12 mouse cellular contexts compared by ENCODE assay signal in genomic region chr14:80979475-80979874, GRCm38 (mm10).
DNase-seq lines count a peak whose midpoint lies in the region; ATAC-seq lines count a peak whose summit lies in the region.
"Had no signal": no experiment of that assay in that cellular context is flagged by ENCODE, and none has a peak within 500 bp of the region (broad histone marks: within the 10 kb centered on the region; RNA-seq: fewer than 3 reads in every experiment).

No protein-coding gene starts in this region.

- no peak overlapping the region for H3K27ac ChIP-seq in heart, embryonic 11.5 days (ENCODE audit: low read depth, low read length)
- H3K27ac ChIP-seq in kidney, embryonic 16.5 days (ENCODE audit: low read length) = no peak overlapping the region
- H3K27ac ChIP-seq: embryonic facial prominence, embryonic 13.5 days; limb, embryonic 15.5 days had no signal

- no peaks in the 10 kb centered on the region for H3K27me3 ChIP-seq in heart, embryonic 11.5 days (ENCODE audit: control insufficient read depth, insufficient read depth, low read length)
- H3K27me3 ChIP-seq in kidney, embryonic 16.5 days (ENCODE audit: insufficient read depth, low read length) = no peaks in the 10 kb centered on the region
- H3K27me3 ChIP-seq: embryonic facial prominence, embryonic 13.5 days; limb, embryonic 15.5 days had no signal

- no peak overlapping the region for H3K9ac ChIP-seq in heart, embryonic 11.5 days (ENCODE audit: low read depth, low read length)
- no peak overlapping the region for H3K9ac ChIP-seq in kidney, embryonic 16.5 days (replicated peaks; ENCODE audit: low read length)
- H3K9ac ChIP-seq: embryonic facial prominence, embryonic 13.5 days; limb, embryonic 15.5 days had no signal

- peaks cover 10% of the 10 kb centered on the region; the same call in 1 of the 2 replicates for H3K4me1 ChIP-seq in heart, embryonic 11.5 days (ENCODE audit: control insufficient read depth, insufficient read depth, low read length)
- no peaks in the 10 kb centered on the region for H3K4me1 ChIP-seq in kidney, embryonic 16.5 days (ENCODE audit: insufficient read depth, low read length)
- H3K4me1 ChIP-seq: embryonic facial prominence, embryonic 13.5 days; limb, embryonic 15.5 days had no signal

- no peak overlapping the region for H3K4me3 ChIP-seq in heart, embryonic 11.5 days (ENCODE audit: low read depth, low read length)
- H3K4me3 ChIP-seq in kidney, embryonic 16.5 days (ENCODE audit: low read length) = no peak overlapping the region
- H3K4me3 ChIP-seq: embryonic facial prominence, embryonic 13.5 days; limb, embryonic 15.5 days had no signal

- WGBS in heart, embryonic 11.5 days (ENCODE audit: insufficient replicate concordance) = 25% methylated on average over 5 of the region's 5 CpGs
- WGBS in kidney, embryonic 16.5 days = 35% methylated on average over 5 of the region's 5 CpGs

- peak; percentile 64 for ATAC-seq in heart, embryonic 11.5 days (replicated peaks; ENCODE audit: insufficient number of reproducible peaks, low FRiP score, low TSS enrichment)
- peak; percentile 42; the same call in 1 of the 2 replicates for ATAC-seq in kidney, embryonic 16.5 days (ENCODE audit: low FRiP score, low TSS enrichment)
- ATAC-seq: forebrain, embryonic 16.5 days had no signal

- intact Hi-C loops in heart, postnatal 14 days (cut with DNase I) = no loop called here
- intact Hi-C loops in left cerebral cortex, postnatal 36 days (cut with DNase I) = no loop called here

- H3K9me3 ChIP-seq in heart, embryonic 11.5 days (replicated peaks; ENCODE audit: control insufficient read depth, low read length) = no peaks in the 10 kb centered on the region
- no peaks in the 10 kb centered on the region for H3K9me3 ChIP-seq in kidney, embryonic 16.5 days (ENCODE audit: low read length)
- H3K9me3 ChIP-seq: embryonic facial prominence, embryonic 13.5 days; limb, embryonic 15.5 days had no signal

- peak overlapping the region; percentile 31; the same call in 1 of the 2 replicates for H3K4me2 ChIP-seq in heart, embryonic 11.5 days
- no peak overlapping the region for H3K4me2 ChIP-seq in kidney, embryonic 16.5 days (replicated peaks; ENCODE audit: low read depth, low read length)
- H3K4me2 ChIP-seq: embryonic facial prominence, embryonic 13.5 days; limb, embryonic 15.5 days had no signal

- no peaks in the 10 kb centered on the region for H3K36me3 ChIP-seq in heart, embryonic 11.5 days (ENCODE audit: control insufficient read depth, insufficient read depth, low read length)
- no peaks in the 10 kb centered on the region for H3K36me3 ChIP-seq in kidney, embryonic 16.5 days (ENCODE audit: insufficient read depth, low read length)
- H3K36me3 ChIP-seq: embryonic facial prominence, embryonic 13.5 days; limb, embryonic 15.5 days had no signal

- DNase-seq in heart, postnatal 14 days = no peak
- no peak for DNase-seq in kidney, postnatal 10 days
- peak; percentile 43 for DNase-seq in retina, postnatal 1 day
- DNase-seq in retina, embryonic 14.5 days (ENCODE audit: low spot score) = no peak
- DNase-seq in gastrocnemius, adult 18-20 months (ENCODE audit: low spot score) = no peak
- DNase-seq in left cerebral cortex, postnatal 36 days (ENCODE audit: low spot score in 2 of 2) = no peak
- DNase-seq: cerebellum, adult 18-20 months had no signal
